Mouse (Mus musculus) right cerebral cortex, postnatal 10 days (tissue): Measurements from ENCODE around the gene Shh.

Experiments used
- DNase-seq, 2 experiments: peaks; one replicate each; pipeline ENCODE4 v3.0.0; 2021; ENCODE audit warnings: low spot score in 2 of 2

Gene Shh

DNA sequence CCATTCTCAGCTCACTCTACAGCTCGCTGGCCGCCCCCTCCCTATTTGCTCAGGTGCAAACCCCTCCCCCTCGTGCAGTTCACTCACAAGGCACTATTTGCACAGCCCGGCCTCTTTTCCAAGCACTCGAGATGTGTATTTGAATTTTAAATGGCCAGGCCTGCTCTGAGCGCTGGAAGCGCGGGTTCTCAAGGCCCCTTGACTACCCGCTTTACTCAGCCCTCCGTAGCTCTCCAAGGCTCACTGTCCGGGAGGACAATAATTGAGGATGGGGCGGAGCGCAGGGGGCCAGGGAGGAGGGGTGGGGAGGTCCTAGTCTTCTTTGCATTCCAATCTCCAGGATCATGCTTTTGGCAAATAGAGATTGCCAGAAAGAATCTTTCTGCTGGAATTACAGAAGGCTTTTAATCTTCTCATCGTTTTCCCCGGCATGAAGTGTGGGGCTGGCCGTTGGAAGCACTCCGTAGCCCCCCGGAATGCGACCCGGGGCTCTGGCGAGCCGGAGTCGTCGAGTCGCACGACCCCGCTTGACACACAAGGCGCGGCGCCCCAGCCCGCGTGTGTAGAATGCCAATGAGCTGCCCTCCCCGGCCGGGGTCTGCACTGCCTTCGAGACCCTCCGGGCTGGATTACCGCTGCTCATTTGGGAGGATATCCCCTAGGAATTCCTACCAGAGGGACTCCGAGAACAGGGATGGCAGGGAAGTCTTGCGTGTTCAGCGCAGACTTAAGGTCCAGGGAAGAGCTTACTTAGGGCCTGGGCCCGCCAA, 7.4 kb downstream of the Shh start:
- DNase-seq = peak in 1 of 2 experiments; percentile 21

DNA sequence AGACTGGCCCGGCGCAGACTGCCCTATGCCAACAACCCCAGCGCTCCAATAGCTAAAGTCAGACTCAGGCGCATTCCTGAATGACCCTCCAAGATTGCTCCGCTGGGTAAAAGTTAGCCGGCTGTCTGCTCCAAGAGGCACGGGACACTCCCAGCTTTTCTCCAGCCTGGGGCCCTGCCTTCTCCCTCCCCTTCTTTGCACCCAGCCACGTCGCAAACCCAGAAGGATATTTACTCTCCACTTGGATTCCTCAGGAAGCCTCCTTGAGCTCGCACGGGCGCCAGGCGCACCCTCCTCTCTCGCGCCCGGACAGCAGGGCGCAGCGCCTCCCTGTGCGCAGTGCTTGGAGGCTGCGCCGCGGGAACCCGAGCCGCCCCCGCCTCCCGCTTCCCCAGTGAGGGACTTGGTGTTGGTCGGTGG, 8.2 kb downstream of the Shh start:
- peak in 1 of 2 experiments; percentile 22 for DNase-seq

DNA sequence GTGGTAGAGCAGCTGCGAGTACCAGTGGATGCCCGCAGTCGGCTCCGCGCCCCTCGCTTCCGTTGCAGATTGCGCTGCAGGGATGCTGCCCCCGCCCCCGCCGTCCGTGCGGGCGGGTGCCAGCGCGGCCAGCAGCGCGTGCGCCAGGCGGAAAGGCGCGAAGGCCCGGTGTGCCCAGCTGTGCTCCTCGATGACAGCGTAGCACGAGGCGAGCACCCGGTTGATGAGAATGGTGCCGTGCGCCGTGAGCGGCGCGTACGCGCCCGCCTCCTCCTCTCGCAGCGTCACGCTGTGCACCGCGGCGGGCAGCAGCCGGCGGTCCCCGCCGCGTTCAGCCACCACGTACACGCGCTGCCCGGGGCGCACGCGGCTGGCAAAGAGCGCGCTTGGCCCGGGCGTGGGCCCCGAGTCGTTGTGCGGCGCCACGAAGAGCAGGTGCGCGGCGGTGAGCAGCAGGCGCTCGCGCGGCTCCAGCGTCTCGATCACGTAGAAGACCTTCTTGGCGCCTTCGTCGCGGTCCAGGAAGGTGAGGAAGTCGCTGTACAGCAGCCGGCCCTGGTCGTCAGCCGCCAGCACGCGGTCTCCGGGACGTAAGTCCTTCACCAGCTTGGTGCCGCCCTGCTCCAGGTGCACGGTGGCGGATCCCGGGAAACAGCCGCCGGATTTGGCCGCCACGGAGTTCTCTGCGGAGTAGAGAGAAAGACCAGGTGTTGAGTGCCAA, 9.0 kb downstream of the Shh start:
- peak; percentile 43 to 47 for DNase-seq

DNA sequence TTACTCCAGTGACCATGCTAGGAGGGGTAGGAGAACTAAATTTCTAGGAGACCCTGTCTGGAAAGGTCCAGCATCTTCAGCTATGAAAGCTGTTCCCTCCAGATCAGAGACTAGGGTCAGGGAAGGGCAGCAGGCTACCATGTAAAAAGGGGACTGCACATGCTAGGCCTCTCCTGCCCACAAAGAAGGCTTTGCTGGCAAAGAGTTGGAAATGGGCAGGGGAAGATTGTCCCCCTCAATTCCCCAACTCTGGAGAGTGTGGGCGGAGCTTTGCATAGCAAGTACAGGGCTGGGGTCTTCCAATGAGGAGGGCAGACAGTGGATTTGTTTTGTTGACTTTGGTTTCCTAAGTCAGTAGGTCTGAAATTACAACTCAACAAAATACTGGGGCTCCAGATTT, 10.7 kb downstream of the Shh start:
- peak in 1 of 2 experiments; percentile 13 for DNase-seq

DNA sequence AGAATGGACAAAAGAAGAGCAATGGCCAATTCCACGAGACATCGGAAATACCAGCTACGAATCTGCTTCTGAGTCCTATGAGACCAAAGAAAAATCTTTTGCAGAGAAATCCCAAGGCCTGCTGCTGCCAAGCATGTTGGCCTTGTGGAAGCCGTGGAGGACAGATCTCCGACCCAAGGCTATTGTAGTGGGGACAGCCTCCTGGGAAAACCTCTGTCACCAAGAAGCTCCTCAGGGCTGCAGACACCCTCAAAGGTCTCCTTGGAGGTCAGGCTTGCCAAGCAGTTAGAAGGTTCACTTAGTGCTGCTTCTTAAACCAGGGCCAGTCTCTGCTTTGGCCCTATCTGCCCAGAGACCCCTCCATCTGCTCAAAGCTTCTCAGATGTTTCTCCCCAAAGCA, 11.3 kb downstream of the Shh start:
- peak in 1 of 2 experiments; percentile 12 for DNase-seq

DNA sequence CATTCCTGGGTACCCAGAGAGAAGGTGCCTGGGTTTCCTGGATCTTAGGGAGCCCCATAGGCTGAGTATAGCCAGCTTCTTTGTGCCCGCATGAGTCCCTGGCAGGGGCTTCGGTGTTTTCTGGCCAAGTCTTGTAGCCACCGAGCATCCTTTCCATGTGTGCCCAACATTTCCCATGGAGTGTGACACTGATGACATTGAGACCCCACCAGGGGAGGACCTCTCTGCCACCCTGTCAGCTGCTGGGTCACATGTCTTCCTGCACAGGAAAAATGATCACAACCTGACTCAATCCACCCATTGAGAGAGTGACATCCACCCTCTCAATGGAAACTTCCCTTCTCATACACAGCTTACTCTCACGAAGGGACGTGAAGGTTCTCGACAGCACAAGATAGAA, 12.5 kb downstream of the Shh start:
- peak in 1 of 2 experiments; percentile 14 for DNase-seq

DNA sequence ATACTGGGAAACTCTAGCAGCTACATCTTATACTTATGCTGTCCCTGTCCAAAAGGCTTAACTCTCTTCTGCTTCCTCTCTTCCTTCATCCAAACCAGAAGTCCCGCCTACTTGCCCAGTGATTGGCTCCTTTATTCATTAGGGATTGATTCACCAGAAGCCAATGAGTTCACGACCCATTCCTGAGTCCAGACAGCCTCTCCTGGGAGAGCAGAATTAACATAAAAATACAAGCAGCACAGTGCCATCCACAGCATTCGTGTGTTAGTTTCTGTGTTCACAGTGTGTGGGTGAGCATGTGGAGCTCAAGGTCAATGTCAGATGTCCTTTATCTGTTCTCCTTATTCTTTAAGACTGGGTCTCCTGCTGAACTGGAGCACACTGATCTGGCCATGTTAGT, 13.5 kb downstream of the Shh start:
- peak in 1 of 2 experiments; percentile 10 for DNase-seq

DNA sequence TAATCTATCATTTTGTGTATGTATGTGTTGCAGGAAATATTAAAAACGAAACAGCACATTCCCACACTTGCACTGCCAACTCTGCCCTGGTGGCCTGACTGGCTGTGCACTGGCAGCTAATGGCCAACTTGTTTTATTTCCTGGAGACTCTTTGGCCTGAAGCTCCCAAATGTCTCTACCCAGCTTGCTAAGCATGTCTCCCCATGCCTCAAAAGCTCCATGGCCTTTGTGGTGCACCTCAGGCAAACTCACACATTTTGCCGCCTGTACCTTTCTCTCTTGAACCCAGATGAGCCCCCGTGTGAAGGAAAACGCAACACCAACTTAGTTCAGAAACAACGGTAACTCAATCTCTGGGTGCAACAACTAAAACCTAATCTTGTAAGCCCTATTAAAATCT, 14.0 kb downstream of the Shh start:
- DNase-seq = peak; percentile 7 to 13

DNA sequence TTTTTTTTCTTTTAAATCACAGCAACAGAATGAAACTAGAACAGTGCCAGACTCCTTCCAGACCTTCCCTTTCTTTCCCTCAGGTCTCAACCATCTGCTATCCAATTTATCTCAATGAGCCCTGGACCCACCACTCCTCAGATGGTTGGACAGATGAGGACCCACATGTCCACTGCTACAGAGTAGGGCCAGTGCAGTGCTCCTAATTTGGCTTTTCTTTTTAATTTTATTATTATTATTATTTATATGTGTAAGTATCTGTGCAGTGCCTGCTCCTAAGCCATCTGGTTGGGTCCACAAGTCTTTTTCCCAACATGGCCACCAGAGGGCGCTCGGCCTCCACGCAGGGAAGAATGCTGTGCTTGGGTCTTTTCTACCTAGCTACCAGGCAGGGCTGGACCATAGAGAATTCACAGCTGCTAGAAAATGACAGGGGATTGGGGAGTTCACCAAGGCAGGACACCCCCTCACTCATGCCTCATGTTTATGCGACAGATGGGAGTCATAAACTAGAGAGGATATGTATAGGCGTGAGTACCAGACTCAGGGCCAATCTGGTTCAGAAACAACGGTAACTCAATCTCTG, 15.9 kb downstream of the Shh start:
- DNase-seq = peak; percentile 85 to 90

DNA sequence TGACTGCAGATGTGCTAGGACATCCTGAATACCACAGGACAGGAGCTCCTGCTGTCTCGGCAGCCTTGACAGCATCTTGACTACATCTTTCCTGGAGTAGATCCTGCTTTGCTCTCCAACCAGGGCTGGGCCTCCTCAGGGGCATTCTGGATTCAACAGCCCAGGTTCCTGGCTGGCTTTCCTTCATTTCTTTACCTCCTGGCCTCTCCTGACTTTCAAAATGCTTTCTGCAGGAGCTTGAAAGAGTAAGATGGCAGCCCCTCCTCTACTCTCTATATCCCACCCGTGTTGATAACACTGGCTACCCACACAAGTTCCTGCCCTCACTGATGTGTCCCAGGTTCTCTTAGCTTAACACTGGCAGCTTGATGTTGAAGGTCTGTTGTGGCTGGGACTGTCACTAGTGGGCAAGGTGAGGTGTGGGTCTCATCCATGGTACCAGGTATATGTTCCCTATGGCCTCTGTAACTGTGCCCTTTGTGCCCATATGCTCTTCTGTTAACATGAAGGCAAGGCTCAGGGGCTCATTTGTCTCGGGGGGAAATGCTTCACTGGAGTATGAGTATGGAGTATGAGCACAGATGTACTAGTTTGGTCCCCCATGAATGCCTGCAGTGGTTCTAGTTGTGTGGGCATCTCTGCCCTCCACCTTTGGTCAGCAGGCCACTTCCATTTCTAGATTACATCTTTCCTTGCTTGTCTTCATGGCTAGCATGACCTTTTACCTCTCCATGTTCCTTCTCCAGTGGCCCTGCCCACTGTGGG, 16.7 kb downstream of the Shh start:
- peak; percentile 9 to 14 for DNase-seq

DNA sequence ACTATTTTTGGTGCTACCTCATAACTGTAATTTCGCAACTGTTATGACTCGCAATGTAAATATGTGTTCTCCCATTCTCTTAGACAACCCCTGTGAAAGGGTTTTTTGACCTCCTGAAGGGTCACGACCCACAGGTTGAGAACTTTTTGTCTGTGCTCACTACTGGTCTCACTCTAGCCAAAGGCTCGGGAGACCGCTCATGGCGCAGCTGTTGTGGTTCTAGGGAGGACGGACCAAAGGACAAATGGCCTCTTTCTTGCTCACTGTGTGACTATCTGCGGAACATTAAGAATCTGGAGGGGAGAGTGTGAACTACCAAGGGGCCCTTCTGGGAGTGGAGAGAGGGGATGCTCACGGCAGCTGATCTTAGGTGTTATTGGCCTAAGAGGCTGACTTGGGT, 41.1 kb downstream of the Shh start:
- peak in 1 of 2 experiments; percentile 9 for DNase-seq

DNA sequence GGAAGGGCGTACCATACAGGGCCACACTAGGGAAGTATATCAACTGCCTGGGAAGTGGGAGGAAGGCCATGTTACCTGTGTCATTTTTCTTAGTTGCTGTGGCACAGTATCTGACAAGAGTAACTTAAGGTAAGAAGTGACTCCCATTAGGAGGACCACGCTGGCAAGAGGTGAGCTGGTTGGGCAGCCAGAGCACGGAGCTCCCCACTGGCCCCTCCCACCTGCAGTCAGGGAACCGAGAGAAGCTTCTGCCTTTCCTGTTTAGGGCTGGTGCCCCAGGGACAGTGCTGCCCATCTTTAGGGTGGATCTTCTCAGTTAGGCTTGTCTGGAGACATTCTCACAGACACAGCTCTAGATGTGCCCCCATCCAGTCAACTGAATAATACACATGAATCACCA, 43.3 kb downstream of the Shh start:
- peak in 1 of 2 experiments; percentile 24 for DNase-seq

DNA sequence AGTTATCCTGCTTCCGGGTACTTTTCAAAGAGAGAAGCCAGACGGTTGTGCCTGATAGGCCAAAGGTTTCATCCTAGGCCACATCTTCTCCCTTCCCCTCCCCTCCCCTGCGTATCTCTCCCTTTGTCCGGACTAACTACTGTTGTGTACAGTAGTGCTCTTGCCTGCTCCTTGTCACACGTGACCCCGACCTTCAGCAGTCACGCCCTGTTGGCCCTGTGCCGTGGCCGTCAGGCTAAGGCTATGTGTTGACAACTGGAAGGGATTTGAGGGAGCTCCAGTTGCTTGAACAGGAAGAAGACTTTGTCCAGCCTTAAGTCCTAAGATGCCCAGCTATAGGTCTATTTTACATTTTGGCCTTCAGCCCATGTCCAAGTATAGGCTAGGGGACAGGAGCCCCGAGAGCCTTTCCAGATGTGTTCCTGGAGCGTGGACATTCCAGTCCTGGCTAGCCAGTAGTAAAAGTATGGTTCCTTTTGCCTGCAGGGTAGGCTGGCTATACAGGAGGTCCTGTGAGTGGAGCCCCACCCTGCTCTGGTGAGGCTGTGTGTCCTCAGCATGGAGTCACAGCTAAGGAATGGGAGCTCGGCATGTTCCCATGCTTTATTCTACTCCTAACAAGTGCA, 47.3 kb downstream of the Shh start:
- DNase-seq = peak in 1 of 2 experiments; percentile 18

DNA sequence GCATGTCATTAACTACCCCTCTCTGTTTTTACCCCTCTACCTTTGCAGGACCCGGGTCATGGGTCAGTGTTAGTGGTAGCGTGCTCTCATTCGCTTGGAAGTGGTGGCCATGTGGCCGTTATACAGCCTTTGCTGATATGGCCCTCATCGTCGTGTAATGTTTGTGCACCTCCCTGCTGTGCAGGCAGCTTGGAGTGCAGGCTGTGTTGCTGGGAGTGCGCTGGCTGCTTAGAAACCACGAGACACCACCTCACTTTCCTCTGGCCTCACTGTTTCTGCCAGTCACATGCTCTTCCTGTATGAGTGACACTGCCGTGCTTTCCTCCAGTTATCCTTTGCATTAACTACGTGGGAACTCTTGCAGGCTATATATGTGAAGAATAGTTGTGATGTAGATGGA, 48.3 kb downstream of the Shh start:
- peak in 1 of 2 experiments; percentile 18 for DNase-seq

DNA sequence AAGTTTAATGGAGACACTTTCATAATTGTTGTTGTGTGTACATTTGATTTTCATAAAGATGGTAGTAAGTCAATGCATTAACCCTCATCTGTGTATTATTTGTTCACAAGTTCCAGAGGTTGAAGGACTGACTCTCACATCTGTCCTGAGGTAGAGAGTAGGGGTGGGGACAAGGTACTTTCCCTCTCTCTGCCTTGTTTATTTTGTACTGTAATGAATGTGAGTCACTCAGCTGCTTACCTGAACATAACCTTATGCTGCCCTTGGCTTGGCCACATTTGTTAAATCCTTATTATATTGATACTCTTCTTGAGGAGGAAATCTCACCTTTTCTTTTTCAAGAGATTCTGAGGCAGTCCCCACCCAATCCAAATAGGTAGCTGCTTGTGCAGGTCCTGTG, 51.0 kb downstream of the Shh start:
- DNase-seq = no peak

DNA sequence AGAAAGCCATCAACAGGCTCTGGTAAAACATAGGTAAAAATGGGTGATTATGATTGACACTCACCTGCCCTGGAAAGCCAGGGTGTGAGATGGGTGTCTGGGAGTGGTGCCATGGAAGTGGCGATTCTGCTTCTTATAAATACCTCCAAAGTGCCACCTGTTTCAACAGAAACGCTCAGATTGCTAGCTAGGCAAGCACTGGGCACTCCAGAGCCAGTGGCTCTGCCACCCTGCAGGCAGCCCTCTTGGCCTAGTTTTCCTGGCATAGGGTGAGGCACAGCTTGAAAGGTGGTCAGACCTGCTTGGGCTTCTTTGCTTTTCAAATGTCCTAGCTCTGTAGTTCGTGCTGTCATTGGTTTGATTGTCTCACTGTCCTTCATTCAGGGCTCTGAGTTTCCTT, 53.0 kb downstream of the Shh start:
- peak in 1 of 2 experiments; percentile 15 for DNase-seq

DNA sequence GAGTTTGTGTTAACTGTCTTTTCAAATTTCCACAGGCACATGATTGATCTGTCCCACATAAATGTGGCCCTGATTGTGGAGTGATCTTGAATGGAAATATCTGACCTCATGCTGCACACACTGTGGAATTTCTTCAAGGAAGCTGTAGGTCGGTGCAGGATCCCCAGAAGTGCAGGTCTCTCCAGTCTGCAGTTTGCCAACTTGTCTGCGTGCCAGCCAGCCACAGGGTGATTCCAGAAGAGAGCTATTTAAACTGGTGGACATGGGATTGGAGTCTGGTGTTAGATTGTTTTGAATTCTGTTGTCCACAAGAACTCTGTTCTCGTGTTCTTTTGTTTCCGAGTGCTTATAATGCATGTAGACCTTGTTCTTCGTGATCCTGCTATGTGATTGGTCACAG, 53.5 kb downstream of the Shh start:
- peak in 1 of 2 experiments; percentile 19 for DNase-seq

DNA sequence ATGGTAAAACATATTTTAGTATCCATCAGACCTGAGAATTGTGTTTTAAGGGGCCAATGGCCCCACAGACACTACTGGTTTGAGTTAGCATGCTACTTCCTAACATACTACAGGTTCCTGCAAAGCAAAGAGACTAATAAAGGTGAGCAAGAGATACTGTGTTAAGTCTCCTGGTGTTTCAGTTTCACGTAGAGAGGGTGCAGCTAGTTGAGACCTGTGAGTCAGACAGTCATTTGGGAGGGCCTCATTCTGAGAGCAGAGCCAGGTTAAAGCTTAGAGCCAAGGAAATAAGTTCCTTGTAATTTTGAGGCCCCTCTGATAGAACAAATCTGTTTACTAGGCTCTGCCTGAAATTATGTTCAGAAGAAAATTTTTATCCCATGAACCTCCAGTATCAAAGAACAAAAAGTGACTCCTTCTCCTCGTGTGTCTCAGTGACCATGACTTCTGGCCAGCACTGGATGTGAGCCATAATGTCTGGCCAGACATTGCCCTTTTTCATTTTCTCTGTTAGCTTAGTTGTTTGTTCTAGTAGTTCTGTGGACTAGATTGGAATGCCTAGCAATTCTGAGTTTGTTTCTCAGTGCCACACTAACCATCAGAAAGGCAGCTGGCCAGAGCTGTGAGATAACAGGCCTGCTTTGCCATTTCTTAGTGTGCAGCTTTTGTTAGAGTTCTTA, 54.9 kb downstream of the Shh start:
- no peak for DNase-seq
